Comparison of ENCODE assay signal across 17 mouse cellular contexts in the genomic region with DNA sequence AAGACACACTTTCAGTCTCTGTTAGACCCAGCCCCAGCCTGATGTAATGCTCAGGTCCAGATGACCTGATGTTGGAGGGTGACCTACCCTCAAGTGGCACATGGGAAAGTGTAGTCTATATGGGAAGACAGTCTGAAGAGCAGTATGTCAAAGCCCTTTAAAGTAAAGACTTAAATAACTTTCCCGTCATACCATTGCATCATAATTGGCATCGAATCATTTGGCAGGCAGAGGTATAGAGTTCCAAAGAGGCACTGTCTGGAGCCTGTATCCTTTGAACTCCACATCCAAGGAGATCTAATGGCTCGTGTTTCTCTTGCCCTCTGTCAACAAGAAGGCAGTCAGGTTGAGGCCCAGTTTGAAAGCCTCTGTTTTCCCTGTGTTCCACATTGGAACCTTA.
"Had no signal": no experiment of that assay in that cellular context is flagged by ENCODE, and none has a peak within 500 bp of the region (broad histone marks: within the 10 kb centered on the region; RNA-seq: fewer than 3 reads in every experiment).

No protein-coding gene starts in this region.

- H3K4me1 ChIP-seq: kidney, embryonic 15.5 days; limb, embryonic 10.5 days; limb, embryonic 13.5 days; midbrain, embryonic 10.5 days; neural tube, embryonic 13.5 days; stomach, embryonic 15.5 days had no signal

- H3K9ac ChIP-seq: kidney, embryonic 15.5 days; limb, embryonic 13.5 days; liver, embryonic 14.5 days; liver, postnatal 0 days; lung, embryonic 14.5 days; neural tube, embryonic 13.5 days; stomach, embryonic 15.5 days had no signal

- DNase-seq: kidney, adult 11 months; kidney, adult 8-10 months; kidney, postnatal 10 days; liver, postnatal 0 days; lung, postnatal 36 days; midbrain, embryonic 14.5 days; thymus, postnatal 36 days had no signal

- H3K27me3 ChIP-seq: kidney, embryonic 15.5 days; limb, embryonic 13.5 days; megakaryocyte, embryonic 14.5 days; neural tube, embryonic 13.5 days; stomach, embryonic 15.5 days had no signal

- H3K27ac ChIP-seq: kidney, embryonic 15.5 days; limb, embryonic 10.5 days; limb, embryonic 13.5 days; liver, embryonic 14.5 days; midbrain, embryonic 10.5 days; neural tube, embryonic 13.5 days; stomach, embryonic 15.5 days had no signal

- H3K4me3 ChIP-seq: kidney, embryonic 15.5 days; limb, embryonic 10.5 days; limb, embryonic 13.5 days; megakaryocyte, embryonic 14.5 days; midbrain, embryonic 10.5 days; neural tube, embryonic 13.5 days; stomach, embryonic 15.5 days had no signal

- H3K36me3 ChIP-seq: kidney, embryonic 15.5 days; limb, embryonic 10.5 days; limb, embryonic 13.5 days; midbrain, embryonic 10.5 days; neural tube, embryonic 13.5 days; stomach, embryonic 15.5 days had no signal

- H3K4me2 ChIP-seq: kidney, embryonic 15.5 days; limb, embryonic 13.5 days; liver, embryonic 11.5 days; lung, embryonic 14.5 days; neural tube, embryonic 13.5 days; stomach, embryonic 15.5 days had no signal
